In genomic region chr17:34383212-34383611, GRCm38 (mm10) we compare ENCODE assay signal across 10 mouse cellular contexts. TPM values are rescaled to one million over a fixed set of nuclear protein-coding genes. Genes with fewer than 3 reads are reported as not detected.
A peak's percentile ranks its signal among the peaks of the same experiment; 100 is the strongest.
DNase-seq lines count a peak whose midpoint lies in the region; TF ChIP-seq lines count a peak whose summit lies in the region.
"Had no signal": no experiment of that assay in that cellular context is flagged by ENCODE, and none has a peak within 500 bp of the region (broad histone marks: within the 10 kb centered on the region; RNA-seq: fewer than 3 reads in every experiment).

No protein-coding gene starts in this region.

- 73% methylated on average over 7 of the region's 7 CpGs for WGBS in lung, adult 2 months

- peak; percentile 11 for DNase-seq in embryo, embryonic 10 days (ENCODE audit: low spot score)
- DNase-seq in embryo, embryonic 10.5 days (ENCODE audit: low spot score), result no peak
- DNase-seq in lung, adult 2 months, result no peak
- DNase-seq in lung, postnatal 25 days (ENCODE audit: low spot score), result no peak
- peak; percentile 11 for DNase-seq in c-Kit-positive CD71-positive TER-119-negative erythroid progenitor cells, embryonic 14.5 days (ENCODE audit: low read depth)
- DNase-seq in testis, postnatal 14 days (ENCODE audit: low spot score), result peak; percentile 53
- no peak for DNase-seq in frontal cortex, postnatal 36 days (ENCODE audit: low spot score in 2 of 2)
- DNase-seq in layer of hippocampus, adult 9-10 months (ENCODE audit: low spot score), result no peak

- no peak overlapping the region for H3K4me3 ChIP-seq in lung, adult 2 months (replicated peaks; ENCODE audit: extremely low read depth, low read depth, low read length)
- H3K4me3 ChIP-seq: embryonic facial prominence, embryonic 12.5 days; megakaryocyte, embryonic 14.5 days had no signal

- 0 out of 2 replicates have a peak, but pooled peaks have one; percentile 12 for TF ChIP-seq CTCF in lung, adult 2 months (IDR thresholded peaks at IDR 0.05; ENCODE audit: insufficient read depth, low read length)

- no peaks in the 10 kb centered on the region for H3K4me1 ChIP-seq in lung, adult 2 months (ENCODE audit: control insufficient read depth, insufficient read depth, low read length)
- H3K4me1 ChIP-seq: embryonic facial prominence, embryonic 12.5 days had no signal

- TF ChIP-seq POLR2A in lung, adult 2 months (IDR thresholded peaks at IDR 0.05; ENCODE audit: borderline replicate concordance, extremely low read depth, low read depth, low read length), result no peak

RNA-seq across cellular contexts. Expression of gene Btnl1, which starts 6.3 kb away (rescaled TPM):
- polyA plus RNA-seq in lung, adult 2 months (2012; rRNA removed), result 0.06 and 0.07 TPM in 2 replicates
- polyA plus RNA-seq: embryonic facial prominence, embryonic 12.5 days had no signal

RNA-seq across cellular contexts. Expression of gene BC051142, which starts 15.4 kb away (rescaled TPM):
- 0.49 and 0.75 TPM in 2 replicates for polyA plus RNA-seq in lung, adult 2 months (2012; rRNA removed)

RNA-seq across cellular contexts. Expression of gene Btnl2, which starts 28.6 kb away (rescaled TPM):
- 0.37 and 0.78 TPM in 2 replicates for polyA plus RNA-seq in lung, adult 2 months (2012; rRNA removed)
- polyA plus RNA-seq: embryonic facial prominence, embryonic 12.5 days had no signal

RNA-seq across cellular contexts. Expression of gene H2-Eb2, which starts 57.7 kb away (rescaled TPM):
- polyA plus RNA-seq in lung, adult 2 months (2012; rRNA removed), result 0.63 and 1.2 TPM in 2 replicates
- polyA plus RNA-seq: embryonic facial prominence, embryonic 12.5 days had no signal

Comparison
In these comparisons a context has a peak if more than half of its experiments do, and no peak if none do; other contexts are left out.
1. DNase-seq: peak in embryo, embryonic 10 days (single experiment), c-Kit-positive CD71-positive TER-119-negative erythroid progenitor cells, embryonic 14.5 days (single experiment) and testis, postnatal 14 days (single experiment); none in embryo, embryonic 10.5 days (single experiment), lung, adult 2 months (single experiment), lung, postnatal 25 days (single experiment), frontal cortex, postnatal 36 days (0 of 2) and layer of hippocampus, adult 9-10 months (single experiment).